Mouse (Mus musculus) cortical plate, adult 2 months (tissue): ENCODE results near the gene Fars2.

Experiments
- CTCF ChIP-seq: fragments of 200-500 bp; IDR thresholded peaks from 2 replicates; pipeline ENCODE4 v1.5.1; 2011; ENCODE audit warnings: mild to moderate bottlenecking, control low read depth, low read length; ENCODE audit not compliant: insufficient read depth; ENCODE audit errors: extremely low read depth
- POLR2A ChIP-seq: fragments of 200-500 bp; IDR thresholded peaks from 2 replicates; pipeline ENCODE4 v1.6.1; 2011; ENCODE audit warnings: mild to moderate bottlenecking, low read length, control low read depth; ENCODE audit not compliant: insufficient read depth; ENCODE audit errors: extremely low read depth

DNA sequence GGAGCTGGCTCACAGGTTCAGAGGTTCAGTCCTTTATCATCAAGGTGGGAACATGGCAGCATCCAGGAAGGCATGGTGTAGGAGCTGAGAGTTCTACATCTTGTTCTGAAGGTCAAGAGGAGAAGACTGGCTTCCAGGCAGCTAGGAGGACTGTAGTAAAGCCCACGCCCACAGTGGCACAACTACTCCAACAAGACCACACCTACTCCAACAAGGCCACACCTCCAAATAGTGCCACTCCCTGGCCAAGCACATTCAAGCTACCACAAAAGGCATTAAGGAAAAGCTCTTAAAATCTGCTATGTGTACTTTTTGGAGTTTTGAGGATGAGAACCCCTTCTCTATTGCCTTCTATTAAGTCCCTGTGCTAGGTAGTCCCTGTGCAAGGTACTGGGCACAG is 142.5 kb downstream of the Fars2 start:
- no peak for TF ChIP-seq CTCF
- TF ChIP-seq POLR2A: no peak
